Mouse (Mus musculus) c-Kit-negative CD71-positive TER-119-positive erythroid progenitor cells, embryonic 14.5 days (primary cell): ENCODE results near the gene Gsc.

Experiments
- DNase-seq: peaks from one replicate; pipeline ENCODE4 v3.0.0-alpha.2; 2013; ENCODE audit warnings: low read depth, low spot score

Gsc gene

GRCm38 (mm10) chr12:104472601-104473424, at the start of gene Gsc:
Gene Gsc, minus strand, starts transcription at chr12:104473330.
- DNase-seq = no peak

GRCm38 (mm10) chr12:104519721-104520120, 46.6 kb upstream of the Gsc start:
- DNase-seq = no peak

- DNase-seq = no peak
Observed at GRCm38 (mm10) chr12:104507911-104508310, 34.8 kb upstream of the Gsc start.

GRCm38 (mm10) chr12:104492009-104492408, 18.9 kb upstream of the Gsc start:
- no peak for DNase-seq

GRCm38 (mm10) chr12:104486205-104486604, 13.1 kb upstream of the Gsc start:
- no peak for DNase-seq

GRCm38 (mm10) chr12:104485161-104485560, 12.0 kb upstream of the Gsc start:
- no peak for DNase-seq

GRCm38 (mm10) chr12:104481007-104481406, 7.9 kb upstream of the Gsc start:
- no peak for DNase-seq

- DNase-seq = no peak
Observed at GRCm38 (mm10) chr12:104478193-104478592, 5.1 kb upstream of the Gsc start.

GRCm38 (mm10) chr12:104477501-104477900, 4.4 kb upstream of the Gsc start:
- no peak for DNase-seq

- DNase-seq = no peak
Observed at GRCm38 (mm10) chr12:104477066-104477465, 3.9 kb upstream of the Gsc start.

GRCm38 (mm10) chr12:104475946-104476345, 2.8 kb upstream of the Gsc start:
- DNase-seq = no peak

- no peak for DNase-seq
Observed at GRCm38 (mm10) chr12:104474881-104475740, 2.0 kb upstream of the Gsc start.

GRCm38 (mm10) chr12:104474191-104474871, 1.2 kb upstream of the Gsc start:
- no peak for DNase-seq

GRCm38 (mm10) chr12:104473492-104473891, 362 bp upstream of the Gsc start:
- DNase-seq = no peak

- DNase-seq = no peak
Observed at GRCm38 (mm10) chr12:104472218-104472525, 958 bp downstream of the Gsc start.

- DNase-seq = no peak
Observed at GRCm38 (mm10) chr12:104471351-104472217, 1.5 kb downstream of the Gsc start.

GRCm38 (mm10) chr12:104470646-104471045, 2.5 kb downstream of the Gsc start:
- no peak for DNase-seq

- no peak for DNase-seq
Observed at GRCm38 (mm10) chr12:104468783-104469182, 4.3 kb downstream of the Gsc start.

GRCm38 (mm10) chr12:104467372-104467771, 5.8 kb downstream of the Gsc start:
- DNase-seq = no peak

- no peak for DNase-seq
Observed at GRCm38 (mm10) chr12:104466930-104467329, 6.2 kb downstream of the Gsc start.

- DNase-seq = no peak
Observed at GRCm38 (mm10) chr12:104461372-104461771, 11.8 kb downstream of the Gsc start.
